Comparison of ENCODE assay signal across 11 mouse cellular contexts in genomic region chr9:117247311-117247980, GRCm38 (mm10).
DNase-seq lines count a peak whose midpoint lies in the region; ATAC-seq and TF ChIP-seq lines count a peak whose summit lies in the region.
"Had no signal": no experiment of that assay in that cellular context is flagged by ENCODE, and none has a peak within 500 bp of the region (broad histone marks: within the 10 kb centered on the region; RNA-seq: fewer than 3 reads in every experiment).

No protein-coding gene starts in this region.

- peak overlapping the region; percentile 73 for H3K27ac ChIP-seq in kidney, adult 2 months (ENCODE audit: insufficient read depth, low read depth, low read length)
- peak overlapping the region; percentile 78 for H3K27ac ChIP-seq in heart, embryonic 13.5 days (replicated peaks)
- H3K27ac ChIP-seq in limb, embryonic 10.5 days = peak overlapping the region; percentile 86
- no peak overlapping the region for H3K27ac ChIP-seq in layer of hippocampus, adult 2 months

- 16% methylated on average over 5 of the region's 5 CpGs for WGBS in kidney, adult 2 months
- 20% methylated on average over 5 of the region's 5 CpGs for WGBS in heart, embryonic 13.5 days
- 32% methylated on average over 5 of the region's 5 CpGs for WGBS in limb, embryonic 10.5 days

- no peak for TF ChIP-seq CTCF in kidney, adult 2 months (conservative IDR thresholded peaks at IDR 0.05; ENCODE audit: insufficient read depth, insufficient read length, low read depth, low read length)
- no peak for TF ChIP-seq CTCF in layer of hippocampus, adult 2 months (conservative IDR thresholded peaks at IDR 0.05)

- DNase-seq in kidney, adult 2 months = no peak
- no peak for DNase-seq in kidney, postnatal 25 days
- DNase-seq in NIH3T3 (ENCODE audit: low read depth) = peak; percentile 28
- DNase-seq in limb, embryonic 10.5 days (ENCODE audit: low spot score) = no peak
- no peak for DNase-seq in urinary bladder, postnatal 25 days (ENCODE audit: low spot score)
- no peak for DNase-seq in right cerebral cortex, postnatal 4 days
- no peak for DNase-seq in layer of hippocampus, adult 2 months (ENCODE audit: low spot score in 2 of 2)
- DNase-seq: layer of hippocampus, adult 9-11 months; thymus, adult 18-20 months had no signal

- no peaks in the 10 kb centered on the region for H3K9me3 ChIP-seq in heart, embryonic 13.5 days
- H3K9me3 ChIP-seq in limb, embryonic 10.5 days (replicated peaks) = no peaks in the 10 kb centered on the region

- no peaks in the 10 kb centered on the region for H3K27me3 ChIP-seq in kidney, adult 2 months (replicated peaks; ENCODE audit: control insufficient read depth, insufficient read depth, low read length)
- no peaks in the 10 kb centered on the region for H3K27me3 ChIP-seq in heart, embryonic 13.5 days (replicated peaks)
- no peaks in the 10 kb centered on the region for H3K27me3 ChIP-seq in limb, embryonic 10.5 days (ENCODE audit: low read depth, poor library complexity, severe bottlenecking)
- H3K27me3 ChIP-seq: CH12.LX had no signal

- H3K36me3 ChIP-seq in kidney, adult 2 months (ENCODE audit: control insufficient read depth, insufficient read depth, low read length) = no peaks in the 10 kb centered on the region
- peaks cover 14% of the 10 kb centered on the region; the same call in 1 of the 2 replicates for H3K36me3 ChIP-seq in heart, embryonic 13.5 days
- 0 out of 2 replicates have a peak, but pooled peaks cover 4% of the 10 kb centered on the region for H3K36me3 ChIP-seq in limb, embryonic 10.5 days

- H3K4me3 ChIP-seq in kidney, adult 2 months (ENCODE audit: insufficient read depth, low read depth, low read length) = peak overlapping the region; percentile 19; the same call in 1 of the 2 replicates
- H3K4me3 ChIP-seq in heart, embryonic 13.5 days = peak overlapping the region; percentile 35
- no peak overlapping the region for H3K4me3 ChIP-seq in limb, embryonic 10.5 days
- H3K4me3 ChIP-seq in layer of hippocampus, adult 2 months = no peak overlapping the region

- no peak for TF ChIP-seq POLR2A in kidney, adult 2 months (IDR thresholded peaks at IDR 0.05; ENCODE audit: low read depth, low read length)

- peaks cover 4% of the 10 kb centered on the region; the same call in 1 of the 2 replicates for H3K4me1 ChIP-seq in kidney, adult 2 months (ENCODE audit: control insufficient read depth, insufficient read depth, low read length)
- H3K4me1 ChIP-seq in heart, embryonic 13.5 days = peaks cover 42% of the 10 kb centered on the region
- H3K4me1 ChIP-seq in limb, embryonic 10.5 days = peaks cover 56% of the 10 kb centered on the region

- H3K9ac ChIP-seq in heart, embryonic 13.5 days = peak overlapping the region; percentile 65

- ATAC-seq in heart, embryonic 13.5 days (ENCODE audit: extremely low read depth, insufficient number of reproducible peaks, low FRiP score, low TSS enrichment) = no peak

- peak overlapping the region; percentile 84 for H3K4me2 ChIP-seq in heart, embryonic 13.5 days

Comparison
In these comparisons a context has a peak if more than half of its experiments do, and no peak if none do; other contexts are left out.
1. H3K4me3 ChIP-seq: peak in kidney, adult 2 months (single experiment) and heart, embryonic 13.5 days (single experiment); none in limb, embryonic 10.5 days (single experiment) and layer of hippocampus, adult 2 months (single experiment).